Mouse (Mus musculus) testis, adult 2 months (tissue): Measurements from ENCODE around the gene Kank1.

Experiments
- CTCF ChIP-seq: fragments of 200-500 bp; IDR thresholded peaks from 2 replicates; pipeline ENCODE4 v1.5.1; 2012; ENCODE audit warnings: low read depth, mild to moderate bottlenecking, inconsistent platforms, low read length, moderate library complexity; ENCODE audit not compliant: control insufficient read depth, insufficient read depth, insufficient replicate concordance
- POLR2A ChIP-seq: fragments of 200-500 bp; IDR thresholded peaks from 2 replicates; pipeline ENCODE4 v1.6.1; 2012; ENCODE audit warnings: low read depth, mild to moderate bottlenecking, inconsistent platforms, low read length, moderate library complexity; ENCODE audit not compliant: control insufficient read depth

- TF ChIP-seq POLR2A (no peak), CTCF (no peak)
These were observed 242.4 kb downstream of the Kank1 start for GRCm38 (mm10) chr19:25479152-25479669.
